Mouse (Mus musculus) small intestine, adult 2 months (tissue): Measurements from ENCODE around the gene Nme7.

ENCODE experiments used
- CTCF ChIP-seq: fragments of 200-500 bp; IDR thresholded peaks from 2 replicates; pipeline ENCODE4 v1.5.1; 2012; ENCODE audit warnings: low read depth, mild to moderate bottlenecking, control low read depth, inconsistent platforms, low read length, moderate library complexity, mixed read lengths; ENCODE audit not compliant: insufficient replicate concordance, insufficient read length; ENCODE audit errors: extremely low read depth
- POLR2A ChIP-seq: fragments of 200-500 bp; IDR thresholded peaks from 2 replicates; pipeline ENCODE4 v1.6.1; 2012; ENCODE audit warnings: low read depth, mild to moderate bottlenecking, control low read depth, inconsistent platforms, low read length, moderate library complexity

- TF ChIP-seq CTCF (no peak), POLR2A (no peak)
These were observed 13.3 kb downstream of the Nme7 start for GRCm38 (mm10) chr1:164317261-164317660.
